Mouse (Mus musculus) E14TG2a.4 (cell line): ENCODE results near the gene Tex28.

Experiments
- CTCF ChIP-seq: conservative IDR thresholded peaks from 2 replicates; pipeline ENCODE4 v1.5.1; 2014; ENCODE audit warnings: low read length
- NANOG ChIP-seq: IDR thresholded peaks from 2 replicates; pipeline ENCODE4 v1.6.1; 2014; ENCODE audit warnings: borderline replicate concordance, low read length, mixed read lengths
- POU5F1 ChIP-seq: IDR thresholded peaks from 2 replicates; pipeline ENCODE4 v1.6.1; 2014; ENCODE audit warnings: low read length, borderline replicate concordance

DNA sequence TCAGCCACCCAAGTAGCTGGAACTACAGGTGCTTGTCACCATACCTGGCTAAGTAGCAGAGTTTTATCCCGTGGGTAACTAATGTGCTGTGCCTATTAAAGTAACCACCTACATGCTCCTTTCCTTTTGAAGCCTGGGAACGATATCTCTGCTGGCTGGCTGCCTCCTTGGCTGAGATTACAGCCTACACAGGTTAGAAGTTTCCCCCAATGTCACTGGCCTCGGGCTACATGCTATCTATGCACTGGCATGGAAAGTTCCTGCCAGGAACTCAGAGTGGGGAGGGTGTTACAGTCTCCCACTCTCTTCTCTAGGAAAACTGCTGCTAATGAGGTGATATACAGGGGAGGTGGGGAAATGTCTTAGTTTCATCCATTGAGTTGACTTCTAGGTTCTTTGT lies 58.9 kb downstream of the Tex28 start:
- no peak for TF ChIP-seq CTCF
- TF ChIP-seq NANOG = no peak
- TF ChIP-seq POU5F1 = no peak
